Mouse (Mus musculus): ENCODE data around the gene Lyl1. TPM values are rescaled to one million over a fixed set of nuclear protein-coding genes. Genes with fewer than 3 reads are reported as not detected.
A peak's percentile ranks its signal among the peaks of the same experiment; 100 is the strongest.

Lyl1 gene
- polyA plus RNA-seq, 1 experiment from 2014 or later, result 12.5 TPM

DNA sequence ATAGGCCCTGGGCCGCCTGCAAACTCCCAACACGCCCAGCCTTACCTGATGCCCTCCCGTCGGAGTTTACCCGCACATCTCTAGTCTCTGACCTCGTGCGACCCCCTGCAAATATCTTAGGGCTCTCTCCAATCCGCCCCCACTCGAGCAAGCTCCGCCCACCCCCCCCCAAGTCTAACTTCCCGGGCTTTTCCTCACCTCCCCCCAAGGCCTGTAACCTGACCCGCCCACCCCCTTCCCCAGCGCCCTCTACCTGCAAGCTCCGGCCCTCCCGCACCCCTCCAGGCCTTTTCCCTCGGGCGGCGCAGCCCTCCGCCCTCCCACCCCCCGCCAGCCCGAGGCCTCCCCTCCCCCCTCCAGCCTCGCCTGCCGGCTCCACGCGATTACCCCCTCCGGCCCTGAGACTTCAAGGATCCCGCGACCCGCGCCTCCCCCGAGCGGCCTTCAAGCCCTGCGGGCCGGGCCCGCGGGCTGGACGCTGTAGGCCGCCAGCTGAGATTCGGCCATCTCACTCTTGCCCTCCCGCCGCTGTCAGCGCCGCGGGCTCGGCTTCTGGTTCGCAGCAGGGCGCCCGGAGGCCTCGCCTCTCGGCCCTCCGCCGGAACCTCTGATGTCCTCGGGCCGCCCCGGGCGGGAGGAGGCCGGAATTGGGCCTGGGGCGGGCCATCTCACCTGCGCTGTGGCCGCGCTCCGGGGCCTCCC, 14.1 kb upstream of the Lyl1 start:
- Histone ChIP-seq H3K27ac (ENCODE audit: low read depth) (peak overlapping the region; percentile 96), H3K4me1 (ENCODE audit: insufficient read depth) (peaks cover 11% of the 10 kb centered on the region), H3K36me3 (ENCODE audit: insufficient read depth) (peaks cover 28% of the 10 kb centered on the region), H3K27me3 (ENCODE audit: insufficient read depth, low read length) (no peaks in the 10 kb centered on the region), H3K9ac (peak overlapping the region; percentile 99), H3K9me3 (ENCODE audit: low read depth, low read length) (no peaks in the 10 kb centered on the region), H3K4me3 (ENCODE audit: low read depth, low read length) (peak overlapping the region; percentile 100), H3K4me2 (peak overlapping the region; percentile 93)
- no peak; the same call in 1 of the 2 replicates for TF ChIP-seq CTCF (IDR thresholded peaks at IDR 0.05; ENCODE audit: low read depth)
- peak; percentile 59 for DNase-seq
- WGBS, result under 1% methylated on average over 62 of the region's 62 CpGs
- ATAC-seq (ENCODE audit: insufficient read depth), result peak; percentile 51

DNA sequence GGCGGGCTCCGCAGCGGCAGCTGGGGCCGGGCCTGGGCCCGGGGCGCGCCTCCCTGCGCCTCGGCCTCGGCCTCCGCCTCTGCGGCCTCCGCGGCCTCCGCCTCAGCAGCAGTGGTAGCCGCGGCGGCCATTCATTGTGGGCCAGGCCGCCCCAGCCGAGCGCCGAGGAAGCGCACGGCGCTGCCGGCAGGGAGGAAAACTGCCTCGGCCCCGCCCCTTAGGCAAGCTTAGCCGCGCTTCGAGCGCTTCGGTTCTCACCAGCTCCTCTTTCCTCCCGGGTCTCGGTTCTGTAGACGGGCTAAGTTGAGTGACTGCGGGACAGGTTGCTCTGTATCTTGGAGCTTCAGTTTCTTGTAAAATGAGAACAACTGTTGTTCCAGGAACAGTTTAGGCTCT, 13.6 kb upstream of the Lyl1 start, which contains the start of gene Nacc1:
TSS of gene Nacc1 (minus strand) at position 158 of the 396 bp plus-strand sequence.
- Histone ChIP-seq H3K4me1 (ENCODE audit: insufficient read depth) (peaks cover 11% of the 10 kb centered on the region), H3K4me3 (ENCODE audit: low read depth, low read length) (peak within 1 kb of the TSS; percentile 100), H3K27me3 (ENCODE audit: insufficient read depth, low read length) (no peaks in the 10 kb centered on the region), H3K27ac (ENCODE audit: low read depth) (peak within 1 kb of the TSS; percentile 96), H3K9ac (peak within 1 kb of the TSS; percentile 99), H3K9me3 (ENCODE audit: low read depth, low read length) (no peaks in the 10 kb centered on the region), H3K36me3 (ENCODE audit: insufficient read depth) (peaks cover 28% of the 10 kb centered on the region), H3K4me2 (peak within 1 kb of the TSS; percentile 93)
- 0 out of 2 replicates have a peak, but pooled peaks have one; percentile 12 for TF ChIP-seq CTCF (IDR thresholded peaks at IDR 0.05; ENCODE audit: low read depth)
- DNase-seq (peak; percentile 96), ATAC-seq (ENCODE audit: insufficient read depth) (peak; percentile 82)
- under 1% methylated on average over 24 of the region's 37 CpGs for WGBS

DNA sequence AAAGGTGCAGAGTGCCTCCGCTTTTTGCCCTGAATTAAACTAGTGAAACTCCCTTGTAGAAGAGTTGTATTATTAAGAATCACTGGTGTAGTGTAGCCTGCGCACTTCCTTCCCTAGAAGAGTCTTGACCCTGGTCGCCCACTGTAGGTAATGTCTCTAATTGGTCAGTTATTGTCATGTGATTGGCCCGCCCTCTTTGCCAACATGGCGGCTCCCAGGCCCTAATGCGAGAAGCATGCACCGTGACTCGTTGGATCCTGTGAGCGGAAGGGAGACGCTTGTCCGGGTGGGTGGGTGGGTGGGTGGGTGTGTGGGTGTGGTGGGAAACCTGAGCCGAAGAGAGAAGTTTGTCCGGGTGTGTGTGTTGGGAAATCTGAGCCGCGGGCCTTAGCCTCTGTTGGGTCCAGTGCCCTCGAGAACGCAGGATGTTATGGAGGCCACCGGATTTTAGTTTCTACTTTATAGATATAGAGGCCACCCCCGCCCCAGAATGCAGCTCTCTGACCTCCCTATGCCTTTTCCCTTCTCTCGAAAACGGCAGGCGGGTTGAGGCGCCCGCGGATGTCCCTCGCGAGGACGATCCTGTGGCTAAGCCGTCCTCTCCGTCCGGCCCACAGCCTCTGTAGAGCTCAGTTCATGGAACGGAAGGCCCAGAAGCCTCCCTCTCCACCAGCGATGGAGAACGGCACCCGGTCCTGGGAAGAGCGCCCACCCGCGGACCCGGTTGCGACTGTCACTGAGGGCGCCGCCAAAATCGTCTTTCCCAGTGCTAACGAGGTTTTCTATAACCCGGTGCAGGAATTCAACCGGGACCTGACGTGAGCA, 12.0 kb upstream of the Lyl1 start:
- Histone ChIP-seq H3K4me1 (ENCODE audit: insufficient read depth) (peaks cover 11% of the 10 kb centered on the region), H3K27ac (ENCODE audit: low read depth) (peak overlapping the region; percentile 78; the same call in 1 of the 2 replicates), H3K4me2 (peak overlapping the region; percentile 93), H3K9me3 (ENCODE audit: low read depth, low read length) (no peaks in the 10 kb centered on the region), H3K27me3 (ENCODE audit: insufficient read depth, low read length) (no peaks in the 10 kb centered on the region), H3K36me3 (ENCODE audit: insufficient read depth) (peaks cover 37% of the 10 kb centered on the region), H3K9ac (peak overlapping the region; percentile 75), H3K4me3 (ENCODE audit: low read depth, low read length) (peak overlapping the region; percentile 89)
- DNase-seq (peak; percentile 95), ATAC-seq (ENCODE audit: insufficient read depth) (peak; percentile 83)
- TF ChIP-seq CTCF (IDR thresholded peaks at IDR 0.05; ENCODE audit: low read depth), result peak; percentile 29; the same call in 1 of the 2 replicates
- under 1% methylated on average over 47 of the region's 47 CpGs for WGBS

GRCm38 (mm10) chr8:84693332-84693731, 7.9 kb upstream of the Lyl1 start:
- H3K4me1 ChIP-seq (ENCODE audit: insufficient read depth), result peaks cover 3% of the 10 kb centered on the region; the same call in 1 of the 2 replicates
- H3K9ac ChIP-seq, result no peak overlapping the region
- ATAC-seq (ENCODE audit: insufficient read depth) (no peak), DNase-seq (no peak)
- H3K27ac ChIP-seq (ENCODE audit: low read depth), result no peak overlapping the region
- no peak overlapping the region for H3K4me3 ChIP-seq (ENCODE audit: low read depth, low read length)
- H3K9me3 ChIP-seq (ENCODE audit: low read depth, low read length), result no peaks in the 10 kb centered on the region
- 44% methylated on average over 4 of the region's 4 CpGs for WGBS
- TF ChIP-seq CTCF (IDR thresholded peaks at IDR 0.05; ENCODE audit: low read depth), result no peak
- no peak overlapping the region for H3K4me2 ChIP-seq
- H3K36me3 ChIP-seq (ENCODE audit: insufficient read depth), result peaks cover 55% of the 10 kb centered on the region
- no peaks in the 10 kb centered on the region for H3K27me3 ChIP-seq (ENCODE audit: insufficient read depth, low read length)

DNA sequence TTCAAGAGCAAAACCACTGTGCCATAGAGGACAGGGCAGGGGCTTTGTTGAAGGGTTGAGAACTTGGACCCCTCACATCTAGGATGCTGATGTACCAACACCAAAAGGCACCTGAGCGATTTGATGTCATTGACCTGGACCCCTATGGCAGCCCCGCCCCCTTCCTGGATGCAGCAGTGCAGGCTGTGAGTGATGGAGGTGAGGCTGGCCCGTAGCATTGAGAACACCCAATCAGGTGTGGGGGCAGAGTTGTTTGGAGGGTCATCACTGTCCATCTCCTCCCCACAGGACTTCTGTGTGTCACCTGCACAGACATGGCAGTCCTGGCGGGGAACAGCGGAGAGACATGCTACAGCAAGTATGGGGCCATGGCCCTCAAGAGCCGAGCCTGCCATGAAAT, 6.1 kb upstream of the Lyl1 start:
- Histone ChIP-seq H3K36me3 (ENCODE audit: insufficient read depth) (peaks cover 68% of the 10 kb centered on the region), H3K27me3 (ENCODE audit: insufficient read depth, low read length) (no peaks in the 10 kb centered on the region), H3K4me3 (ENCODE audit: low read depth, low read length) (no peak overlapping the region), H3K9me3 (ENCODE audit: low read depth, low read length) (no peaks in the 10 kb centered on the region), H3K4me1 (ENCODE audit: insufficient read depth) (no peaks in the 10 kb centered on the region; the same call in 1 of the 2 replicates), H3K4me2 (no peak overlapping the region), H3K9ac (no peak overlapping the region), H3K27ac (ENCODE audit: low read depth) (no peak overlapping the region)
- ATAC-seq (ENCODE audit: insufficient read depth) (no peak), DNase-seq (no peak)
- TF ChIP-seq CTCF (IDR thresholded peaks at IDR 0.05; ENCODE audit: low read depth), result no peak
- WGBS, result 89% methylated on average over 6 of the region's 6 CpGs

DNA sequence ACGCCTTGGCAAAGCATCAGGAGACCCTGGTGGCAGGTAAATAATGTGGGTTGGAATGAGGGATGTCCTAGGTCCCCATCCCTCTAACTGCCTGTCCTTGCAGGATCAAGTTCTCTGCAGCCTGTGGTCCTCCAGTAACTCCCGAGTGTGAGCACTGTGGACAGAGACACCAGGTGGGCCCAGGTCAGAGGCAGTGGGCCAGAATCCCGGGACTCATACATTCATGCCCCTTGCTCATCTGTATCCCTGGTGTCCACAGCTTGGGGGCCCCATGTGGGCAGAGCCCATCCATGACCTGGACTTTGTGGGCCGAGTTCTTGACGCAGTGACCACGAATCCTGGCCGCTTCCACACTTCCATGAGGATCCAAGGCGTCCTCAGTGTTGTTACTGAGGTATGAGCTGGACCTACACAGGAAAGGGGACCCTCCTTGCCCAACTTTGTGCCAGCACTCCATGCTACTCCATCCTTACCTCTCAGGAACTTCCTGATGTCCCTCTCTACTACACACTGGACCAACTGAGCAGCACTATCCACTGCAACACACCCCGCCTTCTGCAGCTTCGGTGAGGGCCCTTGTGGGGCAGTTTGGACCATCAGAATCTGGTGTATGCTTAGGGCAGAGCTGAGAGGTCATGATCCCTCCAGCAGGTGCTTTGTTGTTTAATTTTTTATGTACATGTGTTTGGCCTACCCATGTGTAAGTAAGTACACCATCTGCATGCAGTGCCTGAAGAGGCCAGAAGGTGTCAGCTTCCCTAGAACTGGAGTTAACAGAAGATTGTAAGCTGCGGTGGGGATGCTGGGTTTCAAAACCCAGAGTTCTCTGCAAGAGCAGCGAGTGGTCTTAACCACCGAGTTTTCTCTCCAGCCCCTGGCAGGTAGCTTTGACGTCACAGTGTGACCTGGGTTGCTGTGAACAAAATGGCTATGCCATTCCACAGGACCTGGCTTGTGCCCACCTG, 3.8 kb upstream of the Lyl1 start:
- Histone ChIP-seq H3K4me3 (ENCODE audit: low read depth, low read length) (no peak overlapping the region), H3K9me3 (ENCODE audit: low read depth, low read length) (no peaks in the 10 kb centered on the region), H3K4me2 (no peak overlapping the region), H3K27ac (ENCODE audit: low read depth) (no peak overlapping the region), H3K36me3 (ENCODE audit: insufficient read depth) (peaks cover 54% of the 10 kb centered on the region), H3K9ac (no peak overlapping the region), H3K4me1 (ENCODE audit: insufficient read depth) (no peaks in the 10 kb centered on the region; the same call in 1 of the 2 replicates), H3K27me3 (ENCODE audit: insufficient read depth, low read length) (0 out of 2 replicates have a peak, but pooled peaks cover 4% of the 10 kb centered on the region)
- ATAC-seq (ENCODE audit: insufficient read depth) (no peak), DNase-seq (peak; percentile 82)
- WGBS, result 87% methylated on average over 14 of the region's 14 CpGs
- peak; percentile 67 for TF ChIP-seq CTCF (IDR thresholded peaks at IDR 0.05; ENCODE audit: low read depth)
